Mouse (Mus musculus) hindlimb bud, embryonic 11.5 days (tissue): ENCODE measurements at regions not wholly inside any gene's neighbourhood (a gene's known extent, or its start where the extent isn't known, plus 50 kb on each side); places are given as distances from the start of the nearest gene placed in this dataset.

Experiments used
- DNase-seq: peaks from one replicate; pipeline ENCODE4 v3.0.0-alpha.2; 2012; ENCODE audit warnings: low read depth, low spot score; ENCODE audit errors: extremely low spot score

DNA sequence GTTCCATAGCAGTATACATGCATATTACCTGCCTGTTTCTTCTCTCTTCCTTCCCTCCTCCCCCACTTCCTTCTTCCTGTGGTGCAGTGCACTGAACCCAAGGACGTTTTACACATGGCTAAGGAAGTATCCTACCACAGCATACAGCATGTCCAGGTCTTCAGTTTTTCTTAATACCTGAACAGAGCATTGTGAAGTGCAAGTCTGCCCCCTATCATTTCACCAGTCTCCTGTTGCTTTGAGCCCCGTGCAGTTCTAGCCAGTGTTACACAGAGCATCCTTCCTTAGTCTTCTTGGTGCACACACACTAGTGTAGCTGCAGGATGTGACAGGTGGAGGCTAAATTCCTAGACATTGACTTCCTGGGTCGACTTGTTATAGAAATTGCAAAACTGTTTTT lies 53.7 kb upstream of the Foxb1 start:
- DNase-seq = no peak

DNA sequence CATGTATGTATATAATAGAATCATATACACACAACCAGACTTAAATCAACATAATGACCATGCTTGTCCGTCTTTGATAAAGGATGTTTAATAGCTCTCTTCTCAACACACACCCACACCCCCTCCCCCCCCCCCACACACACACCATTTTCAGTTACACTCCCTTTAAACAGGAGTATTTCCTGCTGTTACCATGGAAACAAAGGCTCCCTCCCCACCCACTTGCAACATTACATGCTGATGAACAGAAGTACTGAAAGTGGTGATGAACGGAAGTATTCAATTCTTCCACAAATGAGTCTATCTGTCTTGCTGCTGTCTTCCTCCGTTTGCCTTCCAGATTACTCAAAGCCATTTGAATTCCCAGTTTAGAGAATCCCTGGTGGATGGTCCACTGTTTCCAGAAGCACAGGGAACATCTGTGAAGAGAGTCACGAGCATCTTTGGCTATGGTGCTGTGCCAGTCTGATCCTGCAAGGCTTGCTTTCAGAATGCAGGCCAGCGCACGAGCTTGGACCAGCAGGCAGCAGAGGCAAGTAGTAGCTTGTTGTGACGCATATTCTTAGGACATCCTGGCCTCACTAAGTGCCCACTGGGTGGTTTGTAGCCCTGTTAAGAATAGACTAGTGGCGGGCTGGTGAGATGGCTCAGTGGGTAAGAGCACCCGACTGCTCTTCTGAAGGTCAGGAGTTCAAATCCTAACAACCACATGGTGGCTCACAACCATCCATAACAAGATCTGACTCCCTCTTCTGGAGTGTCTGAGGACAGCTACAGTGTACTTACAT lies 62.6 kb upstream of the Foxb1 start:
- DNase-seq = no peak

DNA sequence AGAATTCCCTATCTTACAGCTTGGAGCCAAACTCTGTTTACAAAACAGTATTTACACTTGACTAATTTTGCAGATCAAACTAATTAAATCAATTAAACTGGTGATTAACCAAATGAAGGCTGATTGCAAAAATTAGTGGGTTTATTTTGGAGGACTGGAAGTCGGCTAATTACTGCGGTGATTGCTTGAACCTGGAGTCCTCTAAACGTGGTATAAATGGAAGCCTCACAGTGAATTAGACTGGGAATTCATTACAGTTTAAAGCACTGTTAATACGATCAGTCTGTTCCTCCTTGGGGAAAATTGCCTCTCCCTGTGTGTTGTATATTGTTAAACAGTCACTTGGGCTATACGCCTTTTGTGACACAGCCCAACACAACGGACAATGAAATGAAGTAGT lies 67.7 kb upstream of the Foxb1 start:
- no peak for DNase-seq

DNA sequence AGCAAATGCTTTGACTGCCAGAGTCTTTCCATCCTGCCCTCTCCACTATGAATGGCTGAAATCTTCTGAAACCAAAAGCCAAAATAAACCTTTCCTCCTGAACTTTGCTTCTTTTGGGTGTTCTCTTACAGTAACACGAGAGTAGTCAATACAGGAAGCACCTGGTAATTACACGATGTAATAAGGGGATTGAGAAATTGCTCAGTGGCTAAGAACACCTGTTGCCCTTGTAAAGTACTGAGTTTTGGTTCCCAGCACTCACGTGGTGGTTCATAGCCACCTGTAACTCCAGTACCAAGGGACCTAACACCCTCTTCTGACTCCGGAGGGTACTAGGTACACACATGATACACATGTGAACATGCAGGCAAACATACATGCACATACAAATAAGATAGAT lies 74.7 kb upstream of the Foxb1 start:
- DNase-seq = no peak

DNA sequence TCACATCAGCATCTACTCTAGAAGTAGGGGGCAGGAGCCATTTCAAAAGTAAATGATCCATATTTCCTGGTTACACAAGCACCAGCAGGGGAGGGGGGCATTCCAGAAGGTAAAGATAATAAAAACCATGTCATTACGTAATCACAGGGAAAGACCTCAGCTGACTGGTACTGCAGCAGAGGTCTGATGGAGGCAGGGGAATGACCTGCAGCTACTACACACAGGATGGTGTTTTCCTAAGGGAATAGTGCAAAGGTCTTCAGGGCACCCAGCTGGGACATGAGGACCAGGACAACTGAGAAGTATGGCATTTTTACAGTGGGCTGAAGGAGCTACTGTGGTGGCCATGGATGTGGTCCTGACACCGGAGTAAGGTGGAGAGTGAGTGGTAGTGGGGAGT lies 78.5 kb upstream of the Foxb1 start:
- no peak for DNase-seq

DNA sequence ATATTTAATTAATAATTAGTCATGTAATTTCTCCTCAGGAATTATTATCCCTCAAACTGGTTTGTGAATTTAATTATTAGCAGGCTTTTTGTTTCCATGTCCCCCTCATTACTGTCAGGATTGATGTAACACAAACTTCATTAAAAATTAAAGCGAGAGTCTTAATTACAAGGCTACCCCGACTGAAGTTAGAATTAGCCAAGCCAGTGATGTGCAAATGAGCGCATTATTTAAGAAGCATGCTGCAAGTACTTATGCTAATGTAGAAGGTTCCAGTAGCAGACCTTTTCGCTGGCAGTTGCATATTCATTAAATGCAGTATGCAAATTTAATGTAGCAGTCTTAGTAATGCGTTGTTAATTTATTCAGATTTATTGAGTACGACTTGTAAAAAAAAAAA lies 84.0 kb upstream of the Foxb1 start:
- no peak for DNase-seq

DNA sequence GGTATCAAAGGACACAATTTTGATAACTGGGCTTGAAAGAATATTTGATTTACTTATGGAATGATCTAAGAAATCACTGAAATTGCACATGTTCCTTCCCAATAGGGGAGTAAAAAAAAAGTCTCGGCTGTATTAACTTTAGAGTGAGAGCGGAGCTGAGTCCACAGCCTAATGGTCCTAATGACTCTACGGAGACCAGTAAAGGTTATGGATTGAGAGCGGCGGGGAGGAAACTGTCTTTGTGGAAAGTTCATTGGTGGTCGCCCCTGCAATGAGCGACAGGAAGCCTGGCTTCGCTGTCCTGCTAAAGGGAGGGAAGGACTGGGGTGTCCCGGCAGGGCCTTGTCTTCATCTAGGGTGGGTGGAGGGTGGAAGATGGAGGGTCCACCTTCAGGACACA lies 84.5 kb upstream of the Foxb1 start:
- DNase-seq = no peak

DNA sequence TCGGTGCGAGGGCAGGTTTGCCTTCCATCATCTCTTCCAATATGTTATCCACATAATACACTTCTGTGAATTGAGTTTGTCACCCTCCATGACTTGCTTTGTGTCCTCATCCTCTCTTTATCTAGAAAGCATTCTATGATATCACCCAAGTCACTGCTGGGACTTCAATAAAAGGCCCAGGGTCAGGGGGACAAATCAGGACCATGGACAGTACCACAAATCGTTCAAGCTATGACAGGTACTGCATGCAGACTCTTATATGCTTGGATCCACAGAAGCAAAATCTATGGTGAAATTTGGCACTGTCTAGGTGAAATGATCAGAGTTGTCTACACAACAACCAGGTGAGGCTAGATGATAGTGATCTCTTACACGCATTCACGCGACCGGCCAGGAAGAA lies 95.9 kb upstream of the Foxb1 start:
- DNase-seq = peak; percentile 75

DNA sequence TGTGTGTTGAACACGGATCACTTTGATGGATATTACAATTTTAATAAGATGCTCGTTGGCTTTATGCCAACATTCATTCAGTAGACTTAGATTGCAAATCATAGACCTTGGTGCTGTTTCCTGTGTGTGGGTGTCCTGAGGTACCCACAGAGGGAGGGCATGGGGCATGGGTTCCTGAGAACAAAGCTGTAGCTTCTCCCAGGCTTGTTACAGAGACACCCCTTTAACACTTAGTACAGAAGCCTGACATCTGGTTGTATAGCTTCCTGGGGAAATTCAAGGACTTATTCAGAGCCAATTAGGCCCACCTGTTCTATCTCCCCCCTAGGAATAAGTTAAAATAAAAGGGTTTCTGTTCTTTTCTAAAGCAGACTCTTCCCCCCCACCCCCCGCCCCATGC lies 97.9 kb upstream of the Foxb1 start:
- DNase-seq = no peak

DNA sequence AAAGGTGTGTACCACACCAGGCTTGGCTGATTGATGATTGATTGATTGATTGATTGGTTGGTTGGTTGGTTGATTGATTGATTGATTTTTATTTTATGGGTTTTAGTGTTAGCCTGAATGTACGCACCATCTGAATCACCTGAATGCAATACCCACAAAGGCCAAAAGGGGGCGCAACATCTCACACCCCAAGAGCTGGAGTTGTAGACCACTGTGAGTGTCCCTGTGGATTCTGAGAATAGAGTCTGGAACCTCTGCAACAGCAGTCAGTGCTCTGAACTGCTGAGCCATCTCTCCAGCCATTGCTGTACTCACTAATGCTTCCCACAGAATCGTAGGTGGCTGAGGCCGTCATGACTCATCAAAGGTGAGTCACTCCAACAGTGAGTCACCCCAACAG lies 109.4 kb upstream of the Foxb1 start:
- no peak for DNase-seq

DNA sequence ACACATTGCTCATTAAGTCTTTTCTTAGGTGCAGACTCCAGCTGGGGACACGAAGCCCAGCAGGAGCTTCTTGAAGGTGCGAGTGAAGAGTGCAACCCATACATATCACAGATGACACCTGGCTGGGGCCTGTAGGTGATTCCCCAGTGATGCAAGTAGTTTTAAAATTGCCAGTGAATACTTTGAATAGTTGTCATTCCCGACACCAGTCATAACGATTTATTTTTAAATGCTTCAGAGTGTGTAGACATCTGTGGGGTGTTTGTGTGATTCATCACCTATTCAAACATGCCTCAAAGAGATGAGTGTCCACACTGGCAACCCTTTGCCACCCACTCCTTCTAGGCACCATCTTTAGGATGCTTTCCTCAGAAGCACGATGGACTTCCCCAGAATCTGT lies 102.9 kb upstream of the Bnip2 start:
- DNase-seq = no peak

DNA sequence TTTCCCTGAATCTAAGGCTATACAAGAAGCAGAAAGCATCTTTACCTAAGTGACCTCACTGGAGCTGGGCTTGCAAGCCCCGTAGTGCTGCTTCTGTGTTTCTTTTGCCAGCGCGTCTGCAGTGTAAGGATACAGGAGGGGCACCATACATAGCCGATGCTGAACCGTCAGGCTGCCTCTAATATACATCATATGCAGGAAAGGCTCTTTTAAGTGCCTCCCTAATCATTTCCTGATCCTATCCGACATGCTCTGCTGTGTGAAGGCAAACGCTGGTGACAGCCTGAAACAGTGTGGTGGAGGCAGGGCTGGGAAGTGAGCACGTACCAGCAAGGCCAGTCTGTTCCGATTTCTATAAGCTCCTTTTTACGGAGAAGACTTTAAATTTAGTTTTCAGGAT lies 91.2 kb upstream of the Bnip2 start:
- DNase-seq = no peak

DNA sequence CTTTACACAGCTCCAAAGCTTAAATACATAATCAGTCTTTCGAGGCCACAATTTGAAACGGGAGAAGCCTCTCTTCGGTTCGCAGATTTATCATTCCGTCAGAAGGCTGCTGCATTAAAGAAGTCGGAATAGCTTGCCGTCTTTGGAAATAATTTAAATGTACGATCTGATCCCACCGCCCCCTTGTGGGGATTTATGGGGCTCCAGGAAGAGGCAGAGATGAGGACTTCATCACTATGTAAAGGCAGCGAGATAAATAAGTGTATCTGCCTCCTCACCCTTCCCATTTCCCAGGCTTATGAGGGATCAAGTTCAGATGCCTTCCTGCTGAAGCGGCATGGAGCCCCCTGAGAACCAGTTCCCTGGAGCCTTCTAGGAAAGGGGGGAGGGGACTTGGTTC lies 89.9 kb upstream of the Bnip2 start:
- DNase-seq = no peak

DNA sequence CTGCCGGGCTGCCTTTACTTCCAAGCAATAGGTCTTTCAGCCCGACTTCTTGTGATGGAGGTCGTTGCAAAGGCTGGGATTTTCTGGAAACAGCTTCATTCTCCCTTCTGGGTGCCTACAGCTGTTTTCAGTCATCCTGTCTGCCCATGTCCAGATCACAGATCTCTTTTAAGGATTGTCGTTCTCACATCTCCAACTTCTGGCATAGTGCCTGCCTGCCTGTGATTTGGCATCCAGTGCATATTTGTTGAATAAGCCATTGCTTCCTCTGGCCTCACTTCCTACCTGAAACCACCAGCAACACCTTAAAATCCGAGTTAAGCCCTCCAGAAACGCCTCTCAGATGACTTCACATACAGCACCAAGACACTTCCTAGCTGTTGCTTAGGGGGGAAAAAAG lies 88.4 kb upstream of the Bnip2 start:
- DNase-seq = no peak

DNA sequence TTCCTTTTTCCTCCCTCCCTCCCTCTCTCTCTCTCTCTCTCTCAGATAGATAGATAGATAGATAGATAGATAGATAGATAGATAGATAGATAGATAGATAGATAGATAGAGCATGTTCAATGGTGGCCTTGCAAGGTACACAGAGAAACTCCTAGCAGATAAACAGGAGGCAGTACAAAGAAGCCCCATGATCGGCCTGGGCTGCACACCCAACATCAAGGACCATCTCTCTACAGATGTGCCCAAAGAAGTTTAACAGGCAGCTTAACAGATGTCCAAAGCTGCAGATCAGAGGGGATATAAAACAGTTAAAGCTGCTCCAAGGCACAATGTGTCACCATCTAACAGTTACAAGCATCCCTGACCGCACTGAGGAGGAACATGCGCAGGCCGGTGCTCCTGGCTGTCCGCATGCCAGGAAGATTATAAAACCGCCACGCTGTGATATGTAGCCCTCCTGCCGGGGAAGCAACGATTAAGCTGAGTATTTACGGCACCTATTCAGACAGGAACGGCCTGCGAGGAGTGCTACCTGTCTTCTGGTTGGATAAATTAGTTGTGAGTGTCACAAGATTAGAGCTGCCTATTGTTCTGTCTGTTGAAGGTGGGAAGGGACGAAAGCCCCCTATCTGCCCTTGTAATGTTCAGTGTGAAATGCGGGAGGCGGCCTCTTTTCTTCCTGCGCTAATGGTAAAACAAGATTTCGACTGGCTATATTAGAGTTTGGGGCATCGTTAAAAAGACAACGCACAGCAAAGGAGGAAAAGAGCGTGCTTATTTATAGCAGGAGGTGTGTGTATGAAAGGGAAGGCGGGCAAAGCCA lies 81.9 kb upstream of the Bnip2 start:
- DNase-seq = no peak

DNA sequence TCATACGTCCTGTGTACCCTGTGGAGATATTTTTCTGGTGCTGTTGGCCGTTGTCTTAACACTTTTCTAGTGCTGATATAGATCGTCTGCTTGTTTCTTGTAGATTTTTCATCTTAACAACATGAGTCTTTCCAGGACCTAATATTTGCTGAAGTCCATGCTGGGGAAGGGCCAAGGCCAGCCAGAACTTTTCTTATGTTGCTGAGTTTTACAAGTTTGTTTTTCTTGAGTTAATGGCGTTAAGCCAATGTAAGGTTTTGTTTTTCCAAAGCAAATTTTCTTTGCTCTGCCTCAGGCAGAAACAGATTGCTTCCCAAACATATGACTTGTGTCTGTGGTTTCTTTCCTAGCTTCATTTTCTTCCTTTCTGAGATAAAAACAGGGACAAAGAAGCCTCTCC lies 78.6 kb upstream of the Bnip2 start:
- DNase-seq = no peak

DNA sequence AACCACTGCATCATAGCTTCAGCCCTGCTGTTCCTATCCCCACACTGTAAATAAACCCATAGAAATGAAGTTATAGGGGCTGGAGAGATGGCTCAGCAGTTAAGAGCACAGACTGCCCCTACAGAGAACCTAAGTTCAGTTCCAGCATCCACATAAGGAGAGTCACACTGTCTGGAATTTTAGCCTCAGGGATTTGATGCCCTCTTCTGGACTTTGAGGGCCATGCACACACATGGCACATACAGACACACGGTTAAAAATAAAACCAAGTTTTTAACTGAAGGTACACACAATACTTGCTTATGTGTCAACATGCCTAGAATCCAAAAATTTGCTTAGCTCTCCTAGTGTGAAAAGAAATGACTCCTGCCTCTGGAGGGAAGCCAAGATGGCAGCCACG lies 61.1 kb upstream of the Bnip2 start:
- DNase-seq = no peak

DNA sequence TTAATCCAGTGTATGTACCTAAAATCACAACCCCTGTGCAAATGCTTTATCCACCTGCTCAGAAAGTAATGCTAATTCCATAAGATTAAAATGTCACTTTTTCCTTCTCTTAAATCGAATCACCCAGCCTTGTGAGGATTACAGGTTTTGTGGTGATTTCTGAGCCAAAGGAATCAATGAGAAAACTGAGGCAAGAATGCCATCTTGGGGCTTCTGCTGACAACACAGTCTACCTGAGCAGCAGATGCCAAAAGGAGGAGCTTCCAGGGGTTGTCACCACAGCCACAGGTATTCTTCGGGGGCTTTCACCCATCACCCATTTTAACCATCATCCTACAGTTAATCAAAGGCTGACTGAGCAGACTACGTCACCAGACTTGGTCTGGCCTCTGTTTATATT lies 51.4 kb upstream of the Bnip2 start:
- no peak for DNase-seq
